Mouse (Mus musculus) thymus, postnatal 10 days (tissue): ENCODE results near the gene Gsta3.

ENCODE experiments used
- DNase-seq, 2 experiments: peaks; one replicate each; pipeline ENCODE4 v3.0.0; 2021; ENCODE audit warnings: low spot score in 2 of 2

Gsta3 gene

DNA sequence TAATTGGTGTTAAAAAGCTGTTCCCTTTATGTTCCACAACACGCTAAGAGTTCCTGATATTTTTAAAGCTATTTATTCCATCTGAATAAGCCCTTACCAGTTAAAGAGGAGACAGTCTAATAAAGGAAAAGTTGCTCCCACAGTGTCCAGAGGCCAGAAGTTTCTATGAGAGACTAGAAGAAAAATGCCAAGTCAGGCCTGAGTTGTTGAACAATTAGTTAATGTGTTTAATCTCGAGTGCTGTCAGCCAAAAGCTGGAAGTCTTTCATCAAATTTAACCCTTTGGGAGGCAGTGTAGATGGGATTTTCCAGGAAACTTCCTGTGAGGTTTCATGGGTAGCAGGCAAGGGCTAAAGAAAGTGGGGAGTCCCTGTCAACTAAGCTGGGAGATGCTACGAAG is 59.4 kb downstream of the Gsta3 start:
- no peak for DNase-seq

DNA sequence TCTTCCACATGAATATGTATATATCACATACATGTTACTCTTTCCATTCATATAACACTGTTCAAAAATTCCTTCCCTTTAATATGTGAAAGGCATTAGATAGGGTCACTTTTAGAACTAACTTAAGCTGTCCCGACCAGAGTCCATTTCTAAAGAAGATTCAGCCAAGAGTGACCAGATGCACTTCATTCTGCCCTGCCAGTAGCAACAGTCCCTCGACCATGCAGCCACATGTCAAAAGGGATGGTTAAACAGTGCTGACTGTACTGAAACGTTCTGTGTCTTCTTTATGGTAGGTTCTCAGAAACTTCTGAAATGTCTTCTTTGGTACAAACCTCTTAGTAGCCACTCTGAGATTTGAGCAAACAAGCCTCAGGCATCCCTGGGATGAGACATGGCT is 61.3 kb downstream of the Gsta3 start:
- DNase-seq: no peak

DNA sequence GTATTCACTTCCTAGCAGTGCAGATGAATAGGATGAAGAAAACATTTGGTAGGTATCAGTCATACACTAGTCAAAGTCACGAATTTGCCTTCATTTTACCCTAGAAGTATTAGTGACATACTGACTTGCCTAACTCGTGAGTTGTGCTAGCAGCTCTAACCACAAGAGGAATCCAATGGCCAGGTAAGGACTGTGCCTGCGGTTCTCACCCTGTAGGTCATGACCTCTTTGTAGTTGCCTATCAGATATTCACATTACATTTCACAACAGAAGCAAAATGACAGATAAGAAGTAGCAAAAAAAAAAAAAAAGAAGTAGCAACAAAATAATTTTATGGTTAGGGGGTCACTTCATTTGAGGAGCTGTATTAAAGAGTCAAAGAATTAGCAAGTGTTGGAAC is 63.8 kb downstream of the Gsta3 start:
- no peak for DNase-seq

DNA sequence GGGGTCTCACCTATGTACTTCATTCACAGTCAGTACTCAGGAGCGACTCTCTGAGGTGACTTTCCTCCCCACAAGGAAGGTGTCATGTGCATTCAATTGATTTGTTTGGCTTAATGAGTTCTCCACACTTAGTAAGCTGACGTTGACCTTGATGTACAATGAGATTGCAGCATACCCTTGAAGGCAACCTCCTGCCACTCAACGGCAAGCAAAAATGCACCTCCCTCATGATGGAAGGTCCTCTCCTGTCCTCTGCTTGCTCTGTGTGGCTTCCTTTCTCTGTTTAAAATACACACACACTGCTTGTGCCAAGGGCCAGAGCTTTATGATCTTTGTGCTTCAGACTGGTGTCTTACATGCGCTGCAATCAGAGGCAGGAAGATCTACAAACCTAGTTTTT is 64.3 kb downstream of the Gsta3 start:
- no peak for DNase-seq

DNA sequence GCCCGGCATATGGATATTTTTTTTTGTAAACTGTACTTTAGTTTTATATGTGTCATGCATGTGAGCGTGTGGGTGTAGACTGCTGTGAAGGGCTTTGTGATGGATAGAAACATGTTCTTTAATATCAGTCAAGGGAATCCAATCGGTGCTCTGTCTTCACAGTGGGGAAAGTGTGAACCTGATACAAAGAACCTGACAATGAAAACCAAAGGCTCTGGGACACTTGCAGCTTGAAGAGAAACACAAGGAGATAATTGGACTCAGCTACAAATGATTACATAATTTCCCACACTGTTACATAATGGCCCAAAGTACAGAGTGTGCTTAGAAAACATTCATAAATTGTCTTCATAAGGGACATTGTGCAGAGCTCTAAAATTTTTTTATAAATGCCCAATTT is 65.1 kb downstream of the Gsta3 start:
- no peak for DNase-seq

DNA sequence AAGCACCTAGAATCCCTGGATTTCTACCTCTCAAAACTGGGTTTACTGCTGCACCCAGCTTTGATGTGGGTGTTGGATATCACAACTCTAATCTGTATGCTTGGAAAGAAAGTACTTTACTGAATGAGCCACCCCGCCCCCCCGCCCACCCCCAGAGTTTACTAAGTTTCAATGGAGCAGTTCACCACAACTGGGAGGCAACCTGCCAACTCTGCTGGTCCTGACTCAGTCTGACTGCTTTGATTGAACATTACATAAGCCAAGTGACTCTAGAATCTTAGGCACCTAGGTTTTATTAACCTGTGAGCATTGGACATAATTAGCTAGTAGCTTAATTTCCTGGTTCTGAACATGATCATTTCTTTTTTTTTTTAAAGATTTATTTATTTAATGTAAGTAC is 73.9 kb downstream of the Gsta3 start:
- no peak for DNase-seq
